Comparison of ENCODE assay signal across 8 mouse cellular contexts in the genomic region with DNA sequence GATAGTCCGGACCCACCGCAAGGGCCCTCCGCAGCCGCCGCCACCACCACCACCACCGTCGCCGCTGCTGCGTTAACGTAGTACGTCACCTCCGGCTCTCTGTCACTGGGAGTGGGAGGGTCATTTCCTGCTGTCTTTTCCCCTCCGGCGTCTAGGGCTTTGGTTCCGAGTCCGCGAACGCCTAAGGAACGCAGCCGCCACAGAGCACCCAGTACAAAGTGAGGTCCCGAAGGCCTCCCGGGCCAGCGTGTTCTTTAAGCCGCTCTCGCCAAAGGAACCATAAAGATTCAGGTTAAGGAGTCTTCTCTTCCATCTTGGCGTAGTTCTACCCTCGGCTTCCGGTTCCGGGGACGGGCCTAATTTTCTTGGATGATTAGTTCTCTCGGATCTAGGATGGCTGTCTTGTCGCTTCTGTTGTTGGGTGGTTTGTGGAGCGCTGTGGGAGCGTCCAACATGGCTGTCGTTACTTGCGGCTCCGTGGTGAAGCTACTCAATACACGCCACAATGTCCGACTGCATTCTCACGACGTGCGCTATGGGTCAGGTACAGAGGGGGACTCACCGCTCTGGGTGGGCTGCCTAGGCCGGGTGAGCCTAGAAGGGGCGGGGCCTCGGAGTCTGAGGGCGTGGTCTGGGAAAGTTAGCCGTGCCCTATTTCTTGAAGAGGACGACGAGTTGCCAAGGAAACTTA. TPM values are rescaled to one million over a fixed set of nuclear protein-coding genes. Genes with fewer than 3 reads are reported as not detected.
DNase-seq lines count a peak whose midpoint lies in the region; ATAC-seq and TF ChIP-seq lines count a peak whose summit lies in the region.

A gene (plus strand): TSS at position 120 of the 691 bp plus-strand sequence.
A gene (minus strand): TSS at position 361 of the 691 bp plus-strand sequence.

- peak within 1 kb of the TSS; percentile 82 for H3K27ac ChIP-seq in MEL (ENCODE audit: control insufficient read depth, low read depth, low read length)
- H3K27ac ChIP-seq in cerebellum, adult 2 months (ENCODE audit: insufficient read depth, low read length): peak within 1 kb of the TSS; percentile 97
- H3K27ac ChIP-seq in lung, embryonic 16.5 days (ENCODE audit: low read length): peak within 1 kb of the TSS; percentile 92

- no peak for TF ChIP-seq EP300 in MEL (IDR thresholded peaks at IDR 0.05; ENCODE audit: low read depth in 1 of 2, low read length in 2 of 2)

- peak; percentile 55 to 93 for TF ChIP-seq POLR2A in MEL (IDR thresholded peaks at IDR 0.05; ENCODE audit: control insufficient read depth in 1 of 2, insufficient read depth in 1 of 2, low read depth in 1 of 2, low read length in 2 of 2, poor library complexity in 1 of 2)
- TF ChIP-seq POLR2A in cerebellum, adult 2 months (IDR thresholded peaks at IDR 0.05; ENCODE audit: borderline replicate concordance, insufficient read depth, low read length): peak; percentile 89

- H3K9me3 ChIP-seq in MEL (replicated peaks; ENCODE audit: insufficient read depth, low read length): no peaks in the 10 kb centered on the region
- no peaks in the 10 kb centered on the region for H3K9me3 ChIP-seq in lung, embryonic 16.5 days (ENCODE audit: control insufficient read depth, low read length)

- peaks cover 14 to 18% of the 10 kb centered on the region in 2 experiments for H3K4me1 ChIP-seq in MEL (ENCODE audit: control insufficient read depth in 1 of 2, insufficient read depth in 2 of 2, low read length in 2 of 2)
- H3K4me1 ChIP-seq in cerebellum, adult 2 months (ENCODE audit: control insufficient read depth, insufficient read depth, low read length): peaks cover 12% of the 10 kb centered on the region
- peaks cover 22% of the 10 kb centered on the region for H3K4me1 ChIP-seq in lung, embryonic 16.5 days (replicated peaks; ENCODE audit: control insufficient read depth, insufficient read depth, low read length)

- peak within 1 kb of the TSS; percentile 82 for H3K4me2 ChIP-seq in lung, embryonic 16.5 days (ENCODE audit: low read depth, low read length)

- under 1% methylated on average over 50 of the region's 50 CpGs for WGBS in cerebellum, adult 2 months
- under 1% methylated on average over 50 of the region's 50 CpGs for WGBS in lung, embryonic 16.5 days

- ATAC-seq in hematopoietic stem cell, adult 5-6 weeks (replicated peaks in 1 of 2; ENCODE audit: insufficient read depth in 1 of 2, low FRiP score in 2 of 2, low TSS enrichment in 1 of 2, low read depth in 1 of 2, poor library complexity in 2 of 2, severe bottlenecking in 2 of 2): peak; percentile 90 to 91
- peak; percentile 94 for ATAC-seq in lung, embryonic 16.5 days (ENCODE audit: low read depth)

- DNase-seq in MEL (ENCODE audit: low read depth, low spot score): peak; percentile 98
- peak; percentile 85 to 88 for DNase-seq in cerebellum, adult 2 months
- peak; percentile 84 for DNase-seq in forelimb bud, embryonic 11.5 days (ENCODE audit: low read depth, low spot score)
- DNase-seq in layer of hippocampus, adult 9-10 months (ENCODE audit: low spot score): peak; percentile 82
- DNase-seq in ovary, postnatal 10 days (ENCODE audit: low spot score): peak; percentile 83
- DNase-seq in thymus, postnatal 10 days (ENCODE audit: low spot score in 2 of 2): peak; percentile 76

- H3K79me2 ChIP-seq in MEL (ENCODE audit: control insufficient read depth, insufficient read depth, low read length, poor library complexity): peaks cover 71% of the 10 kb centered on the region

- H3K9ac ChIP-seq in MEL (ENCODE audit: control insufficient read depth, low read depth, low read length, poor library complexity, severe bottlenecking): peak within 1 kb of the TSS; percentile 75
- peak within 1 kb of the TSS; percentile 92 for H3K9ac ChIP-seq in lung, embryonic 16.5 days (ENCODE audit: low read length)

- TF ChIP-seq CTCF in MEL (IDR thresholded peaks at IDR 0.05 in 2 of 3, conservative IDR thresholded peaks at IDR 0.05 in 1 of 3; ENCODE audit: control insufficient read depth in 1 of 3, insufficient read depth in 1 of 3, low read depth in 2 of 3, low read length in 3 of 3, poor library complexity in 1 of 3, severe bottlenecking in 1 of 3): no peak
- TF ChIP-seq CTCF in cerebellum, adult 2 months (IDR thresholded peaks at IDR 0.05; ENCODE audit: borderline replicate concordance, insufficient read depth, low read depth, low read length): no peak

- H3K36me3 ChIP-seq in MEL (ENCODE audit: control insufficient read depth in 1 of 2, insufficient read depth in 2 of 2, low read length in 2 of 2): peaks cover 3 to 34% of the 10 kb centered on the region in 2 experiments
- H3K36me3 ChIP-seq in lung, embryonic 16.5 days (ENCODE audit: control insufficient read depth, insufficient read depth, low read length): peaks cover 5% of the 10 kb centered on the region

- no peak for TF ChIP-seq RAD21 in MEL (IDR thresholded peaks at IDR 0.05; ENCODE audit: low read depth, low read length)

- H3K4me3 ChIP-seq in MEL (ENCODE audit: control insufficient read depth in 1 of 2, insufficient read depth in 1 of 2, low read depth in 2 of 2, low read length in 2 of 2): peak within 1 kb of the TSS; percentile 83 to 90
- peak within 1 kb of the TSS; percentile 98 for H3K4me3 ChIP-seq in cerebellum, adult 2 months (replicated peaks; ENCODE audit: insufficient read depth, low read depth, low read length)
- H3K4me3 ChIP-seq in lung, embryonic 16.5 days (ENCODE audit: low read length): peak within 1 kb of the TSS; percentile 83

- no peaks in the 10 kb centered on the region for H3K27me3 ChIP-seq in MEL (ENCODE audit: control insufficient read depth in 1 of 2, insufficient read depth in 2 of 2, low read length in 2 of 2)
- no peaks in the 10 kb centered on the region for H3K27me3 ChIP-seq in cerebellum, adult 2 months (ENCODE audit: control insufficient read depth, insufficient read depth, low read length)
- H3K27me3 ChIP-seq in lung, embryonic 16.5 days (ENCODE audit: control insufficient read depth, insufficient read depth, low read depth, low read length): no peaks in the 10 kb centered on the region

TF ChIP-seq in MEL, 35 proteins besides CTCF, POLR2A, EP300 and RAD21 (continues in another document):
- no peak for TF ChIP-seq JUND (IDR thresholded peaks at IDR 0.05; ENCODE audit: low read depth, low read length)
- TF ChIP-seq POLR2AphosphoS5 (IDR thresholded peaks at IDR 0.05; ENCODE audit: borderline replicate concordance, low read depth, low read length): no peak
- TF ChIP-seq USF1 (IDR thresholded peaks at IDR 0.05; ENCODE audit: low read depth, low read length): no peak
- no peak; the same call in 1 of the 2 replicates for TF ChIP-seq MYC (IDR thresholded peaks at IDR 0.05; ENCODE audit: low read depth, low read length)
- peak; percentile 46; the same call in 1 of the 2 replicates for TF ChIP-seq KAT2A (conservative IDR thresholded peaks at IDR 0.05; ENCODE audit: low read depth, low read length)
- TF ChIP-seq ELF1 (IDR thresholded peaks at IDR 0.05; ENCODE audit: low read depth, low read length): peak; percentile 80
- no peak for TF ChIP-seq ETS1 (IDR thresholded peaks at IDR 0.05; ENCODE audit: low read depth, low read length)
- peak; percentile 70; the same call in 1 of the 2 replicates for TF ChIP-seq TBP (IDR thresholded peaks at IDR 0.05; ENCODE audit: low read depth, low read length)
- TF ChIP-seq HCFC1 (IDR thresholded peaks at IDR 0.05; ENCODE audit: low read depth, low read length): peak; percentile 85
- TF ChIP-seq MAX (IDR thresholded peaks at IDR 0.05; ENCODE audit: low read length): peak; percentile 13; the same call in 1 of the 2 replicates
- TF ChIP-seq MAZ (IDR thresholded peaks at IDR 0.05; ENCODE audit: low read depth, low read length): no peak; the same call in 1 of the 2 replicates
- TF ChIP-seq ZC3H11A (IDR thresholded peaks at IDR 0.05; ENCODE audit: low read depth, low read length): no peak
- TF ChIP-seq UBTF (IDR thresholded peaks at IDR 0.05; ENCODE audit: borderline replicate concordance, insufficient read depth, low read depth, low read length): peak; percentile 90; the same call in 1 of the 2 replicates
- no peak for TF ChIP-seq E2F4 (IDR thresholded peaks at IDR 0.05; ENCODE audit: borderline replicate concordance, low read depth, low read length)
- peak; percentile 89 for TF ChIP-seq SIN3A (IDR thresholded peaks at IDR 0.05; ENCODE audit: low read length)
- no peak for TF ChIP-seq USF2 (IDR thresholded peaks at IDR 0.05; ENCODE audit: borderline replicate concordance in 1 of 2, insufficient read depth in 1 of 2, low read depth in 1 of 2, low read length in 2 of 2)
- no peak for TF ChIP-seq BHLHE40 (IDR thresholded peaks at IDR 0.05; ENCODE audit: borderline replicate concordance, low read depth, low read length)
- TF ChIP-seq SMC3 (IDR thresholded peaks at IDR 0.05; ENCODE audit: low read depth, low read length): no peak
- peak; percentile 32; the same call in 1 of the 2 replicates for TF ChIP-seq TCF12 (IDR thresholded peaks at IDR 0.05; ENCODE audit: low read depth, low read length)
- peak; percentile 76 for TF ChIP-seq MXI1 (IDR thresholded peaks at IDR 0.05; ENCODE audit: low read depth, low read length)
- TF ChIP-seq ZMIZ1 (IDR thresholded peaks at IDR 0.05; ENCODE audit: low read depth, low read length): peak; percentile 78
- no peak for TF ChIP-seq TAL1 (IDR thresholded peaks at IDR 0.05; ENCODE audit: low read length)
- TF ChIP-seq MAFK (IDR thresholded peaks at IDR 0.05; ENCODE audit: borderline replicate concordance, low read depth, low read length): no peak
- TF ChIP-seq MEF2A (IDR thresholded peaks at IDR 0.05; ENCODE audit: extremely low read depth, insufficient replicate concordance, low read depth, low read length, poor library complexity, severe bottlenecking): no peak

RNA-seq across cellular contexts. Expression of the first gene that starts in this region (rescaled TPM):
- total RNA-seq in MEL (2012; rRNA removed): 75.5 and 81.4 TPM in 2 replicates
- polyA plus RNA-seq in MEL (2012; ENCODE audit: insufficient read depth in 1 of 2, insufficient read length in 2 of 2, low read depth in 1 of 2, low replicate concordance in 2 of 2, missing spikeins in 1 of 2): 10 to 100 TPM in 1 of 2 experiments, not detected in 1; 68.1 TPM
- polyA plus RNA-seq in cerebellum, adult 2 months (2012; rRNA removed): 121 and 124 TPM in 2 replicates
- 38.1 and 54.2 TPM in 2 replicates for total RNA-seq in hematopoietic stem cell, adult 5-6 weeks (2017)
- 81.9 and 84.7 TPM in 2 replicates for polyA plus RNA-seq in lung, embryonic 16.5 days (2015; fragmentation: Nextera tagmentation; extraction: Ambion mirVana)

RNA-seq across cellular contexts. Expression of the second gene that starts in this region (rescaled TPM):
- 39.6 and 40.3 TPM in 2 replicates for total RNA-seq in MEL (2012; rRNA removed)
- polyA plus RNA-seq in MEL (2012; ENCODE audit: insufficient read depth in 1 of 2, insufficient read length in 2 of 2, low read depth in 1 of 2, low replicate concordance in 2 of 2, missing spikeins in 1 of 2): 10 to 100 TPM; 59.8 to 93.2 TPM
- 48.8 and 50.3 TPM in 2 replicates for polyA plus RNA-seq in cerebellum, adult 2 months (2012; rRNA removed)
- 45.6 and 51.3 TPM in 2 replicates for total RNA-seq in hematopoietic stem cell, adult 5-6 weeks (2017)
- polyA plus RNA-seq in lung, embryonic 16.5 days (2015; fragmentation: Nextera tagmentation; extraction: Ambion mirVana): 24.6 and 26.2 TPM in 2 replicates

Comparison
In these comparisons a context has a peak if more than half of its experiments do, and no peak if none do; other contexts are left out.
1. Peak in every context shown above with its lines: DNase-seq, ATAC-seq, H3K4me3 ChIP-seq and H3K27ac ChIP-seq.